Mouse (Mus musculus) urinary bladder, adult 18-20 months (tissue): ENCODE data around the gene Pdcd2l.

Experiments used
- DNase-seq, 2 experiments: peaks; one replicate each; pipeline ENCODE4 v3.0.0; 2022; ENCODE audit warnings: low spot score in 2 of 2, mixed read lengths in 2 of 2

Pdcd2l gene

DNA sequence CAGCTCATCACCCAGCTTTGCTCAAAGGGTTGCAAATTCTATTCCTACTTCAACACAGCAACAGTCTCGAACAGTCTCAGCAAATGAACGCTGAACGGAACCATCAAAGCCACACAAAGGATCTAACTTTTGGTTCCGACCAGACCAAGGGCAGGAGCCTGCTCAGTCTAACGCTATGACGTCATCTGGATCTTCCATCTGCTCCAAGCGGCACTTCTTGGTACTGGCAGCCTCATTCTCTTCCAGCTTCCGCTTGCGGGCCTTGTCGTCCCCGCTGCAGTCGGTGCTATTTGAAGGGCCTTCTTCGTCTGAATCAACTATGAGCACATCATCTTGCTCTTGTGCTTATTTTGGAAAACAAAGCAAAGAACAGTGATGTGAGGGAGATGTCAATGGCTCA is 55.3 kb downstream of the Pdcd2l start:
- no peak for DNase-seq

- no peak for DNase-seq
Observed at GRCm38 (mm10) chr7:34139493-34139892, 57.0 kb downstream of the Pdcd2l start.
